Mouse (Mus musculus) liver, adult 2 months (tissue): Measurements from ENCODE around the gene Fam13a. TPM values are rescaled to one million over a fixed set of nuclear protein-coding genes. Genes with fewer than 3 reads are reported as not detected.

Experiments used
- DNase-seq: peaks from one replicate; pipeline ENCODE4 v3.0.0-alpha.2; 2011; ENCODE audit warnings: low read depth, low spot score; ENCODE audit errors: extremely low read depth
- H3K27ac ChIP-seq: fragments of 200-500 bp; replicated peaks from 2 replicates; pipeline ENCODE4 v1.5.1; 2012; ENCODE audit warnings: low read depth, mild to moderate bottlenecking, control low read depth, inconsistent platforms, low read length; ENCODE audit not compliant: insufficient read depth
- H3K27me3 ChIP-seq: fragments of 200-500 bp; 2 replicates; pipeline ENCODE4 v1.6.1; 2012; ENCODE audit warnings: mild to moderate bottlenecking, moderate library complexity, low read length, inconsistent platforms; ENCODE audit not compliant: control insufficient read depth, insufficient read depth
- H3K36me3 ChIP-seq: fragments of 200-500 bp; 2 replicates; pipeline ENCODE4 v1.6.1; 2012; ENCODE audit warnings: low read length, inconsistent platforms; ENCODE audit not compliant: control insufficient read depth, insufficient read depth
- H3K4me1 ChIP-seq: fragments of 200-500 bp; 2 replicates; pipeline ENCODE4 v1.6.1; 2011; ENCODE audit warnings: low read length; ENCODE audit not compliant: control insufficient read depth, insufficient read depth
- H3K4me3 ChIP-seq: fragments of 200-500 bp; 2 replicates; pipeline ENCODE4 v1.5.1; 2011; ENCODE audit warnings: low read depth, mild to moderate bottlenecking, control low read depth, low read length, moderate library complexity; ENCODE audit not compliant: insufficient read depth
- H3K79me2 ChIP-seq: fragments of 200-500 bp; 2 replicates; pipeline ENCODE4 v1.6.1; 2012; ENCODE audit warnings: inconsistent platforms, mild to moderate bottlenecking, low read length, moderate library complexity; ENCODE audit not compliant: control insufficient read depth, insufficient read depth
- H3K9ac ChIP-seq: fragments of 200-500 bp; 2 replicates; pipeline ENCODE4 v1.6.1; 2012; ENCODE audit warnings: low read depth, mild to moderate bottlenecking, control low read depth, inconsistent platforms, low read length
- CTCF ChIP-seq: fragments of 200-500 bp; IDR thresholded peaks from 2 replicates; pipeline ENCODE4 v1.5.1; 2011; ENCODE audit warnings: low read depth, low read length, control low read depth
- POLR2A ChIP-seq: fragments of 200-500 bp; IDR thresholded peaks from 2 replicates; pipeline ENCODE4 v1.6.1; 2011; ENCODE audit warnings: low read length, control low read depth; ENCODE audit not compliant: insufficient read depth; ENCODE audit errors: extremely low read depth
- WGBS: fragments of 180-500 bp; shearing (Covaris S2); methylation state at CpG from one replicate; pipeline ENCODE4 v1.1.7; 2018; 5-methylcytosine and 5-hydroxymethylcytosine counted together
- polyA plus RNA-seq: library from polyadenylated mRNA; depleted of rRNA; stranded (reverse); fragments of >200 nt; gene quantifications from 2 replicates; pipeline ENCODE4 v1.2.3, GENCODE M21; 2012
- total RNA-seq: library from RNA; depleted of rRNA; stranded (reverse); fragments of >200 nt; gene quantifications from 2 replicates; pipeline ENCODE4 v1.2.3, GENCODE M21; 2014

The Fam13a gene
- total and polyA plus RNA-seq, 2 experiments: 3.4 to 42.5 TPM

DNA sequence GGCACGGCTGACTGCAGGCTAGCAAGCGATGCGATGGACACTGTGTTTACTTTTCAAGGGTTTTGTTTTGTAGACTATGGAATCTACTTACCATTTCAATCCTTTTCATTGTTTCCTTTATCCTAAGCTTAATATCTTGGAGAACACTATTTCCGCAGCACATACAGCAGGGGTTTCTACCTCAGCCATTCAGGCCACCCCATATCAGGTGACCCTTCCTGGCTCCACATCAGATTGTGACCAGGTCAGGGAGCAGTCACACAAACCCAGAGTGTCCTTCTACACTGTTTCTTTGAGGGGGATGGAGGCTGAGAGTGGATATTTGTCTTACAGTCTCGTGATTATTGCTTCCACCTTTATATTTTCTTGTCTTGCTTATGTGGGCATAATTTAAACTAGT lies 61.7 kb downstream of the Fam13a start:
- WGBS: 93% methylated on average over 5 of the region's 5 CpGs
- no peak overlapping the region for H3K9ac ChIP-seq
- H3K4me3 ChIP-seq: no peak overlapping the region
- H3K36me3 ChIP-seq: peaks cover 10% of the 10 kb centered on the region
- DNase-seq: no peak
- H3K79me2 ChIP-seq: no peaks in the 10 kb centered on the region
- no peak for TF ChIP-seq POLR2A
- no peak for TF ChIP-seq CTCF
- no peak overlapping the region for H3K27ac ChIP-seq
- H3K4me1 ChIP-seq: no peaks in the 10 kb centered on the region
- H3K27me3 ChIP-seq: no peaks in the 10 kb centered on the region

DNA sequence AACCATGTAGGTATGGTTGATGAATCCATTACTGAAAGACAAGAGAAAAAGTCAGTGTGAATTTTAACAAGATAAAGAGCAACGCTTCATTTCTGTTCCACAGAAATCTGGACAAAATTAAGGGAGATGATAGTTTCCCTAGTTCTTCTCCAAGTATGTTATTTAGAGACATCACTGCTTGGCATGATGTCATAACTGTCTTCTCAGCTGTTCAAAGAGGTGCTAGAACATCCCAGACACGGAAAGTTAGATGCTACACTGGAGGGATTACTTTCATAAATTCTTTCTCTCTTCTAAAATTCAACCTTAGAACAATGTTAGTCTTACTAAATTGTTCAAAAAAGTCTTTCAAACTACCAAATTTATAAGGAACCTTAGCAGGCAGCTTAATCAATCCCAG lies 63.8 kb downstream of the Fam13a start:
- Histone ChIP-seq H3K79me2 (no peaks in the 10 kb centered on the region), H3K4me1 (no peaks in the 10 kb centered on the region), H3K36me3 (peaks cover 20% of the 10 kb centered on the region), H3K27ac (no peak overlapping the region), H3K9ac (no peak overlapping the region), H3K27me3 (no peaks in the 10 kb centered on the region), H3K4me3 (no peak overlapping the region)
- no peak for TF ChIP-seq CTCF
- no peak for TF ChIP-seq POLR2A
- 92% methylated on average over 2 of the region's 2 CpGs for WGBS
- DNase-seq: no peak

DNA sequence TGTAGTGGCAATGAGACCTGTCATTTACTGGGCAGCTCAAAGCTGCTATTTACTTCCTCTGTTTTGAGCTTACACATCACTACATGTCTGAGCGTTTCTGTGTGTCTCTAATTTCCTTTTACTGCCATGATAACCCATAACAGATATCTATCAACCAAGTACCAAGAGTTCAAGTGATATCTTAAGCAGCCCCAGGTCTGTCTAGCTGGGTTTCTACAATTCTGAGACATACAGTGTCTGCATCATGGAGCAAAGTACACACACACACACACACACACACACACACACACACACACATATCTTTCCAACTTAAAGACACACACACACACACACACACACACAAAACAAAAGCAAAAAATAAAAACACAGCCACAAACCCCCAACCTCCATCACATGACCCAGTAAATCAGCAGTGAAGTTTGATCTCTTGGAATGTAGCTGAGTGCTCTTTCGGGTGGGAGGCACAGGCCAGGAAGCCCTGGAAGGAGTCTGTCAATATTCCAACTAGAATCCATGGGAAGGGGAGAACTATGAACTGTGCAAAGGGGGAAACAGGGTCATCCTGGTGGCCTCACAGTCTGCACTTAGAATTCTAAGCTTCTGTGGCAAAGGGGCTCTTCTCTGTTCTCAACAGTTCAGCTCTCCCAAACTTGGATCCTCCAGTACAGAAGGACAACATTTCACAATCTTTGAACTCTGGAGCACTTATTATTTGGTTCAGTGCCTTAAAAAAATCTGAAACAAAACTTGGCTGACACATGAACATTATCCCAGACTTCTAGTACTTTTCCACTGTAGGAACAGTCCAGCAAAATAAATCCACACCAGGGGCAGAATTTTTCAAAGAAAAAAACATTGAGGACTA lies 73.0 kb downstream of the Fam13a start:
- H3K9ac ChIP-seq: peak overlapping the region; percentile 3; the same call in 1 of the 2 replicates
- peaks cover 32% of the 10 kb centered on the region for H3K36me3 ChIP-seq
- no peak overlapping the region for H3K4me3 ChIP-seq
- TF ChIP-seq POLR2A (no peak), CTCF (no peak)
- H3K27me3 ChIP-seq: no peaks in the 10 kb centered on the region
- WGBS: 13% methylated on average over 2 of the region's 2 CpGs
- peak overlapping the region; percentile 86 for H3K27ac ChIP-seq
- peaks cover 7% of the 10 kb centered on the region for H3K4me1 ChIP-seq
- H3K79me2 ChIP-seq: no peaks in the 10 kb centered on the region
- peak; percentile 98 for DNase-seq

DNA sequence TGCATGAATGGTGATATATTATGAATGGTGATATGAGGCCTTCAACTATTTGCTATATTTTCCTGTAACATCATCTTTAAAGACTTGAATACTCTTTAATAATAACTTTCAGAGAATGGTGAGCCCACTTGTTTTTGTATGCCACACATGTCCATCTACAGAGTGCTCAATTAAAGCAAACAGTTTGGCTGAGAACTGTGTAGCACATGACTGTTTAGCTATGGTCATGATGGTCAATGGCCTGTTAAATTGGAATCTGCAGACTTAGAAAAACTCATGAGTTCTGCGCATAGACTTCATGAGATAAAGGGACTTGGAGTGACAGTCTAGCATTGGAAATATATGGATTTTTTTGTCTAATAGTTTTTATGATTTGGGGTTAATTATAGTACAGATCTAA lies 73.9 kb downstream of the Fam13a start:
- no peak overlapping the region for H3K27ac ChIP-seq
- H3K27me3 ChIP-seq: no peaks in the 10 kb centered on the region
- no peak overlapping the region for H3K9ac ChIP-seq
- peaks cover 7% of the 10 kb centered on the region for H3K4me1 ChIP-seq
- DNase-seq: no peak
- WGBS: 95% methylated on average over 1 of the region's 1 CpGs
- H3K4me3 ChIP-seq: no peak overlapping the region
- H3K79me2 ChIP-seq: no peaks in the 10 kb centered on the region
- TF ChIP-seq POLR2A (no peak), CTCF (no peak)
- H3K36me3 ChIP-seq: peaks cover 30% of the 10 kb centered on the region

DNA sequence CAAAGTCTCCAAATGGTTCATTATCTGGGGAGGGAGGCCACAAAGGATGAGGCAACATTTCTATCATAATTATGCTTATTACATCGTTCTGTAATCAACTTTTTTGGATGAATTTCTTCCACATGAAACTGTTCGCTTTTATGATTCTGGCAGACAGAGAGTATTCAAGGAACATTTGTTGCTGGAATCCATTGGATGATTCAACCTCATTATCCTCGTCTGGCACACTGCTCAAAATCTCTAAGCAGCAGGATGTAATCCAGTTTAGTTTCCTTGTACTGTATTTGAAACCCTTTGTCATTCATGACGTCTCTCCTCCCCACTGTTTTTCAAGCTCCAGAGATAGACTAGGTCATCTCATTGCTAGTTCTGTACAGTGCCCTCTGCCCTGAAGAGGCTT lies 77.5 kb downstream of the Fam13a start:
- Histone ChIP-seq H3K27ac (no peak overlapping the region), H3K4me3 (no peak overlapping the region), H3K27me3 (no peaks in the 10 kb centered on the region), H3K36me3 (peaks cover 26% of the 10 kb centered on the region), H3K4me1 (peaks cover 5% of the 10 kb centered on the region), H3K79me2 (no peaks in the 10 kb centered on the region), H3K9ac (no peak overlapping the region)
- WGBS: 83% methylated on average over 4 of the region's 4 CpGs
- DNase-seq: no peak
- no peak for TF ChIP-seq POLR2A
- no peak for TF ChIP-seq CTCF

DNA sequence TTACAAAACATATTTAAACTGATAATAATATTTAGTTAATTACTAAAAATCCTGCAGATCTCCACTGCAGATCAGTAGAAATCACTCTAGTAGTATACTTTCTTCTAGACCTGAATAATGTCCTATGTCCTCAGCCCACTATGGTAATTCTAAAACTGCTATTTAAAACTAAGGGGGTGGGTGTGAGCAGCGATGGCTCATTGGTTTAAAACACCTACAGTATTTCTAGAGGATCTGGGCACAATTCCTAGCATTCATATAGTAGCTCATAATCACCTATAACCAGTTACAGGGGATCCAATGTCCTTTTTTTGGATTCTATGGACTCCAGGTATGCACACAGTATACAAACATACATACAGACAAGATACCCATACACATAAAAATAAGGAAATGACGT lies 78.1 kb downstream of the Fam13a start:
- Histone ChIP-seq H3K36me3 (peaks cover 26% of the 10 kb centered on the region), H3K79me2 (no peaks in the 10 kb centered on the region), H3K27ac (no peak overlapping the region), H3K9ac (no peak overlapping the region), H3K4me3 (no peak overlapping the region), H3K4me1 (peaks cover 5% of the 10 kb centered on the region; the same call in 1 of the 2 replicates), H3K27me3 (no peaks in the 10 kb centered on the region)
- WGBS: 66% methylated on average over 2 of the region's 2 CpGs
- TF ChIP-seq POLR2A: no peak
- no peak for TF ChIP-seq CTCF
- no peak for DNase-seq
